Mouse (Mus musculus) heart, embryonic 11.5 days (tissue): Measurements from ENCODE around the gene Arl6ip6. TPM values are rescaled to one million over a fixed set of nuclear protein-coding genes. Genes with fewer than 3 reads are reported as not detected.

Experiments used
- polyA plus RNA-seq: library from polyadenylated mRNA; unstranded; fragments of >200 nt; fragmentation: Nextera tagmentation; extraction: Ambion mirVana; gene quantifications from 2 replicates; pipeline ENCODE4 v1.2.1, GENCODE M21; 2014

Arl6ip6 gene
- polyA plus RNA-seq, 1 experiment from 2014 or later: 41.2 TPM

Other genes starting within 250 kb of the Arl6ip6 start
- 103 and 130 TPM in 2 replicates for gene Prpf40a, start 442 bp upstream of the Arl6ip6 start, polyA plus RNA-seq